Mouse (Mus musculus): Measurements from ENCODE around the gene Gm5901. TPM values are rescaled to one million over a fixed set of nuclear protein-coding genes. Genes with fewer than 3 reads are reported as not detected.

Gm5901 gene
- polyA plus RNA-seq, 1 experiment: not detected

- Histone ChIP-seq H3K4me1 (ENCODE audit: control insufficient read depth, insufficient read depth, low read length) (no peaks in the 10 kb centered on the region), H3K27ac (ENCODE audit: insufficient read depth, low read length) (no peak overlapping the region), H3K4me3 (ENCODE audit: insufficient read depth, low read length) (no peak overlapping the region)
- TF ChIP-seq CTCF (IDR thresholded peaks at IDR 0.05; ENCODE audit: borderline replicate concordance, insufficient read depth, low read length) (no peak), POLR2A (IDR thresholded peaks at IDR 0.05; ENCODE audit: low read depth, low read length) (no peak)
Observed at GRCm38 (mm10) chr7:105372912-105373311, 1.9 kb upstream of the Gm5901 start.

- no peak for TF ChIP-seq CTCF (IDR thresholded peaks at IDR 0.05; ENCODE audit: borderline replicate concordance, insufficient read depth, low read length)
- no peak for TF ChIP-seq POLR2A (IDR thresholded peaks at IDR 0.05; ENCODE audit: low read depth, low read length)
- H3K4me3 ChIP-seq (ENCODE audit: insufficient read depth, low read length): no peak overlapping the region
- no peak overlapping the region for H3K27ac ChIP-seq (ENCODE audit: insufficient read depth, low read length)
- no peaks in the 10 kb centered on the region for H3K4me1 ChIP-seq (ENCODE audit: control insufficient read depth, insufficient read depth, low read length)
Observed at GRCm38 (mm10) chr7:105373509-105373908, 1.3 kb upstream of the Gm5901 start.

GRCm38 (mm10) chr7:105373976-105374375 lies 862 bp upstream of the Gm5901 start:
- no peaks in the 10 kb centered on the region for H3K4me1 ChIP-seq (ENCODE audit: control insufficient read depth, insufficient read depth, low read length)
- no peak for TF ChIP-seq CTCF (IDR thresholded peaks at IDR 0.05; ENCODE audit: borderline replicate concordance, insufficient read depth, low read length)
- no peak for TF ChIP-seq POLR2A (IDR thresholded peaks at IDR 0.05; ENCODE audit: low read depth, low read length)
- no peak overlapping the region for H3K27ac ChIP-seq (ENCODE audit: insufficient read depth, low read length)
- H3K4me3 ChIP-seq (ENCODE audit: insufficient read depth, low read length): no peak overlapping the region

GRCm38 (mm10) chr7:105380329-105380728 lies 5.5 kb downstream of the Gm5901 start:
- Histone ChIP-seq H3K27ac (ENCODE audit: insufficient read depth, low read length) (no peak overlapping the region), H3K4me3 (ENCODE audit: insufficient read depth, low read length) (no peak overlapping the region), H3K4me1 (ENCODE audit: control insufficient read depth, insufficient read depth, low read length) (no peaks in the 10 kb centered on the region)
- TF ChIP-seq POLR2A (IDR thresholded peaks at IDR 0.05; ENCODE audit: low read depth, low read length) (no peak), CTCF (IDR thresholded peaks at IDR 0.05; ENCODE audit: borderline replicate concordance, insufficient read depth, low read length) (no peak)

GRCm38 (mm10) chr7:105387696-105388095 lies 12.9 kb downstream of the Gm5901 start:
- no peak for TF ChIP-seq POLR2A (IDR thresholded peaks at IDR 0.05; ENCODE audit: low read depth, low read length)
- TF ChIP-seq CTCF (IDR thresholded peaks at IDR 0.05; ENCODE audit: borderline replicate concordance, insufficient read depth, low read length): no peak
- no peak overlapping the region for H3K4me3 ChIP-seq (ENCODE audit: insufficient read depth, low read length)
- no peaks in the 10 kb centered on the region for H3K4me1 ChIP-seq (ENCODE audit: control insufficient read depth, insufficient read depth, low read length)
- no peak overlapping the region for H3K27ac ChIP-seq (ENCODE audit: insufficient read depth, low read length)

GRCm38 (mm10) chr7:105390236-105390635 lies 15.4 kb downstream of the Gm5901 start:
- TF ChIP-seq CTCF (IDR thresholded peaks at IDR 0.05; ENCODE audit: borderline replicate concordance, insufficient read depth, low read length) (no peak), POLR2A (IDR thresholded peaks at IDR 0.05; ENCODE audit: low read depth, low read length) (no peak)
- no peak overlapping the region for H3K27ac ChIP-seq (ENCODE audit: insufficient read depth, low read length)
- H3K4me1 ChIP-seq (ENCODE audit: control insufficient read depth, insufficient read depth, low read length): no peaks in the 10 kb centered on the region
- no peak overlapping the region for H3K4me3 ChIP-seq (ENCODE audit: insufficient read depth, low read length)

GRCm38 (mm10) chr7:105394606-105395005 lies 19.8 kb downstream of the Gm5901 start:
- no peak overlapping the region for H3K4me3 ChIP-seq (ENCODE audit: insufficient read depth, low read length)
- H3K4me1 ChIP-seq (ENCODE audit: control insufficient read depth, insufficient read depth, low read length): peaks cover 7% of the 10 kb centered on the region; the same call in 1 of the 2 replicates
- H3K27ac ChIP-seq (ENCODE audit: insufficient read depth, low read length): no peak overlapping the region
- no peak for TF ChIP-seq CTCF (IDR thresholded peaks at IDR 0.05; ENCODE audit: borderline replicate concordance, insufficient read depth, low read length)
- no peak for TF ChIP-seq POLR2A (IDR thresholded peaks at IDR 0.05; ENCODE audit: low read depth, low read length)

- no peak overlapping the region for H3K4me3 ChIP-seq (ENCODE audit: insufficient read depth, low read length)
- peaks cover 7% of the 10 kb centered on the region; the same call in 1 of the 2 replicates for H3K4me1 ChIP-seq (ENCODE audit: control insufficient read depth, insufficient read depth, low read length)
- H3K27ac ChIP-seq (ENCODE audit: insufficient read depth, low read length): no peak overlapping the region
- TF ChIP-seq CTCF (IDR thresholded peaks at IDR 0.05; ENCODE audit: borderline replicate concordance, insufficient read depth, low read length) (no peak), POLR2A (IDR thresholded peaks at IDR 0.05; ENCODE audit: low read depth, low read length) (no peak)
Observed at GRCm38 (mm10) chr7:105395131-105395820, 20.4 kb downstream of the Gm5901 start.

- H3K4me3 ChIP-seq (ENCODE audit: insufficient read depth, low read length): no peak overlapping the region
- H3K27ac ChIP-seq (ENCODE audit: insufficient read depth, low read length): no peak overlapping the region
- TF ChIP-seq CTCF (IDR thresholded peaks at IDR 0.05; ENCODE audit: borderline replicate concordance, insufficient read depth, low read length) (no peak), POLR2A (IDR thresholded peaks at IDR 0.05; ENCODE audit: low read depth, low read length) (no peak)
- peaks cover 7% of the 10 kb centered on the region; the same call in 1 of the 2 replicates for H3K4me1 ChIP-seq (ENCODE audit: control insufficient read depth, insufficient read depth, low read length)
Observed at GRCm38 (mm10) chr7:105396126-105396525, 21.3 kb downstream of the Gm5901 start.

- Histone ChIP-seq H3K4me3 (ENCODE audit: insufficient read depth, low read length) (peak overlapping the region; percentile 89), H3K27ac (ENCODE audit: insufficient read depth, low read length) (no peak overlapping the region), H3K4me1 (ENCODE audit: control insufficient read depth, insufficient read depth, low read length) (peaks cover 7% of the 10 kb centered on the region; the same call in 1 of the 2 replicates)
- TF ChIP-seq POLR2A (IDR thresholded peaks at IDR 0.05; ENCODE audit: low read depth, low read length) (no peak; the same call in 1 of the 2 replicates), CTCF (IDR thresholded peaks at IDR 0.05; ENCODE audit: borderline replicate concordance, insufficient read depth, low read length) (no peak)
Observed at GRCm38 (mm10) chr7:105399058-105399934, 24.5 kb downstream of the Gm5901 start.

Data from embryonic fibroblast, embryonic 13.5 days (primary cell).